Mouse (Mus musculus) cerebellum, adult 11-12 months (tissue): ENCODE measurements at regions not wholly inside any gene's neighbourhood (a gene's known extent, or its start where the extent isn't known, plus 50 kb on each side); places are given as distances from the start of the nearest gene placed in this dataset.

Source experiments
- DNase-seq: peaks from one replicate; pipeline ENCODE4 v3.0.0; 2022

- no peak for DNase-seq
These were observed 64.0 kb upstream of the Adgra3 start for GRCm38 (mm10) chr5:50122829-50123241.

- DNase-seq: no peak
These were observed 61.1 kb upstream of the Adgra3 start for GRCm38 (mm10) chr5:50119860-50120259.
